Mouse (Mus musculus): ENCODE results near the gene Ackr4. TPM values are rescaled to one million over a fixed set of nuclear protein-coding genes. Genes with fewer than 3 reads are reported as not detected.

Ackr4 gene
- polyA plus RNA-seq, 1 experiment from 2014 or later: 3.4 TPM

- H3K36me3 ChIP-seq: no peaks in the 10 kb centered on the region
- H3K27me3 ChIP-seq (replicated peaks): no peaks in the 10 kb centered on the region
- H3K27ac ChIP-seq: no peak overlapping the region
- ATAC-seq (ENCODE audit: insufficient read depth, low FRiP score, low read depth): no peak
- WGBS: 82% methylated on average over 8 of the region's 8 CpGs
- no peaks in the 10 kb centered on the region for H3K4me1 ChIP-seq
- H3K9ac ChIP-seq: no peak overlapping the region
- H3K4me3 ChIP-seq (replicated peaks): no peak overlapping the region
- no peaks in the 10 kb centered on the region for H3K9me3 ChIP-seq
- H3K4me2 ChIP-seq: no peak overlapping the region
Observed at GRCm38 (mm10) chr9:104144314-104144996, 17.7 kb upstream of the Ackr4 start.

GRCm38 (mm10) chr9:104142805-104143204 is 16.1 kb upstream of the Ackr4 start:
- no peak overlapping the region for H3K27ac ChIP-seq
- H3K4me3 ChIP-seq (replicated peaks): no peak overlapping the region
- 67% methylated on average over 14 of the region's 14 CpGs for WGBS
- no peak for ATAC-seq (ENCODE audit: insufficient read depth, low FRiP score, low read depth)
- H3K4me2 ChIP-seq: no peak overlapping the region
- no peaks in the 10 kb centered on the region for H3K4me1 ChIP-seq
- H3K9ac ChIP-seq: no peak overlapping the region
- no peaks in the 10 kb centered on the region for H3K36me3 ChIP-seq
- H3K27me3 ChIP-seq (replicated peaks): no peaks in the 10 kb centered on the region
- no peaks in the 10 kb centered on the region for H3K9me3 ChIP-seq

GRCm38 (mm10) chr9:104140351-104140750 is 13.6 kb upstream of the Ackr4 start:
- Histone ChIP-seq H3K27ac (no peak overlapping the region), H3K27me3 (replicated peaks) (no peaks in the 10 kb centered on the region), H3K9me3 (no peaks in the 10 kb centered on the region), H3K36me3 (no peaks in the 10 kb centered on the region), H3K4me3 (replicated peaks) (no peak overlapping the region), H3K4me2 (no peak overlapping the region), H3K9ac (no peak overlapping the region), H3K4me1 (no peaks in the 10 kb centered on the region)
- no peak for ATAC-seq (ENCODE audit: insufficient read depth, low FRiP score, low read depth)
- 79% methylated on average over 6 of the region's 6 CpGs for WGBS

GRCm38 (mm10) chr9:104130141-104130755 is 3.5 kb upstream of the Ackr4 start:
- H3K4me3 ChIP-seq (replicated peaks): no peak overlapping the region
- H3K9me3 ChIP-seq: no peaks in the 10 kb centered on the region
- H3K4me1 ChIP-seq: no peaks in the 10 kb centered on the region
- H3K27me3 ChIP-seq (replicated peaks): no peaks in the 10 kb centered on the region
- 66% methylated on average over 9 of the region's 9 CpGs for WGBS
- H3K9ac ChIP-seq: no peak overlapping the region
- peak; percentile 75; the same call in 1 of the 2 replicates for ATAC-seq (ENCODE audit: insufficient read depth, low FRiP score, low read depth)
- no peak overlapping the region for H3K4me2 ChIP-seq
- no peaks in the 10 kb centered on the region for H3K36me3 ChIP-seq
- H3K27ac ChIP-seq: peak overlapping the region; percentile 55

GRCm38 (mm10) chr9:104128110-104128509 is 1.4 kb upstream of the Ackr4 start:
- peaks cover 13% of the 10 kb centered on the region for H3K4me1 ChIP-seq
- no peak overlapping the region for H3K4me2 ChIP-seq
- no peak for ATAC-seq (ENCODE audit: insufficient read depth, low FRiP score, low read depth)
- no peaks in the 10 kb centered on the region for H3K36me3 ChIP-seq
- 62% methylated on average over 2 of the region's 2 CpGs for WGBS
- no peaks in the 10 kb centered on the region for H3K27me3 ChIP-seq (replicated peaks)
- H3K9ac ChIP-seq: no peak overlapping the region
- H3K9me3 ChIP-seq: no peaks in the 10 kb centered on the region
- no peak overlapping the region for H3K4me3 ChIP-seq (replicated peaks)
- H3K27ac ChIP-seq: no peak overlapping the region

GRCm38 (mm10) chr9:104123622-104124021 is 3.1 kb downstream of the Ackr4 start:
- H3K4me1 ChIP-seq: peaks cover 14% of the 10 kb centered on the region
- H3K9ac ChIP-seq: no peak overlapping the region
- no peaks in the 10 kb centered on the region for H3K9me3 ChIP-seq
- H3K27me3 ChIP-seq (replicated peaks): no peaks in the 10 kb centered on the region
- H3K4me2 ChIP-seq: no peak overlapping the region
- no peak overlapping the region for H3K27ac ChIP-seq
- H3K4me3 ChIP-seq (replicated peaks): no peak overlapping the region
- WGBS: 21% methylated on average over 5 of the region's 5 CpGs
- no peaks in the 10 kb centered on the region for H3K36me3 ChIP-seq
- no peak for ATAC-seq (ENCODE audit: insufficient read depth, low FRiP score, low read depth)

- H3K27ac ChIP-seq: peak overlapping the region; percentile 11; the same call in 1 of the 2 replicates
- no peak overlapping the region for H3K4me2 ChIP-seq
- no peak overlapping the region for H3K4me3 ChIP-seq (replicated peaks)
- H3K36me3 ChIP-seq: no peaks in the 10 kb centered on the region
- peaks cover 14% of the 10 kb centered on the region for H3K4me1 ChIP-seq
- WGBS: 70% methylated on average over 5 of the region's 5 CpGs
- H3K9ac ChIP-seq: no peak overlapping the region
- no peaks in the 10 kb centered on the region for H3K27me3 ChIP-seq (replicated peaks)
- ATAC-seq (ENCODE audit: insufficient read depth, low FRiP score, low read depth): no peak
- H3K9me3 ChIP-seq: no peaks in the 10 kb centered on the region
Observed at GRCm38 (mm10) chr9:104123101-104123500, 3.6 kb downstream of the Ackr4 start.

GRCm38 (mm10) chr9:104109151-104109550 is 17.6 kb downstream of the Ackr4 start:
- H3K36me3 ChIP-seq: no peaks in the 10 kb centered on the region
- no peak overlapping the region for H3K4me3 ChIP-seq (replicated peaks)
- H3K4me1 ChIP-seq: no peaks in the 10 kb centered on the region
- H3K27me3 ChIP-seq (replicated peaks): no peaks in the 10 kb centered on the region
- no peak overlapping the region for H3K27ac ChIP-seq
- WGBS: 91% methylated on average over 5 of the region's 5 CpGs
- no peak overlapping the region for H3K4me2 ChIP-seq
- H3K9me3 ChIP-seq: no peaks in the 10 kb centered on the region
- no peak for ATAC-seq (ENCODE audit: insufficient read depth, low FRiP score, low read depth)
- no peak overlapping the region for H3K9ac ChIP-seq

GRCm38 (mm10) chr9:104108571-104109143 is 18.1 kb downstream of the Ackr4 start:
- ATAC-seq (ENCODE audit: insufficient read depth, low FRiP score, low read depth): no peak
- WGBS: 73% methylated on average over 2 of the region's 2 CpGs
- Histone ChIP-seq H3K4me2 (no peak overlapping the region), H3K27ac (no peak overlapping the region), H3K4me1 (no peaks in the 10 kb centered on the region), H3K9me3 (no peaks in the 10 kb centered on the region), H3K4me3 (replicated peaks) (no peak overlapping the region), H3K9ac (no peak overlapping the region), H3K27me3 (replicated peaks) (no peaks in the 10 kb centered on the region), H3K36me3 (no peaks in the 10 kb centered on the region)

GRCm38 (mm10) chr9:104107482-104107881 is 19.3 kb downstream of the Ackr4 start:
- H3K36me3 ChIP-seq: no peaks in the 10 kb centered on the region
- no peak overlapping the region for H3K4me3 ChIP-seq (replicated peaks)
- no peak overlapping the region for H3K4me2 ChIP-seq
- H3K27me3 ChIP-seq (replicated peaks): no peaks in the 10 kb centered on the region
- 55% methylated on average over 6 of the region's 6 CpGs for WGBS
- no peak overlapping the region for H3K27ac ChIP-seq
- no peak for ATAC-seq (ENCODE audit: insufficient read depth, low FRiP score, low read depth)
- no peaks in the 10 kb centered on the region for H3K4me1 ChIP-seq
- no peak overlapping the region for H3K9ac ChIP-seq
- H3K9me3 ChIP-seq: no peaks in the 10 kb centered on the region

GRCm38 (mm10) chr9:104106930-104107329 is 19.8 kb downstream of the Ackr4 start:
- H3K9me3 ChIP-seq: no peaks in the 10 kb centered on the region
- no peak overlapping the region for H3K4me3 ChIP-seq (replicated peaks)
- H3K27ac ChIP-seq: no peak overlapping the region
- no peak overlapping the region for H3K4me2 ChIP-seq
- no peak overlapping the region for H3K9ac ChIP-seq
- ATAC-seq (ENCODE audit: insufficient read depth, low FRiP score, low read depth): no peak
- H3K36me3 ChIP-seq: no peaks in the 10 kb centered on the region
- WGBS: 67% methylated on average over 9 of the region's 9 CpGs
- H3K4me1 ChIP-seq: no peaks in the 10 kb centered on the region
- no peaks in the 10 kb centered on the region for H3K27me3 ChIP-seq (replicated peaks)

GRCm38 (mm10) chr9:104104986-104105385 is 21.7 kb downstream of the Ackr4 start:
- Histone ChIP-seq H3K9ac (no peak overlapping the region), H3K27me3 (replicated peaks) (no peaks in the 10 kb centered on the region), H3K36me3 (no peaks in the 10 kb centered on the region), H3K27ac (no peak overlapping the region), H3K4me3 (replicated peaks) (no peak overlapping the region), H3K4me1 (0 out of 2 replicates have a peak, but pooled peaks cover 3% of the 10 kb centered on the region), H3K9me3 (no peaks in the 10 kb centered on the region), H3K4me2 (no peak overlapping the region)
- 88% methylated on average over 2 of the region's 2 CpGs for WGBS
- no peak for ATAC-seq (ENCODE audit: insufficient read depth, low FRiP score, low read depth)

Measured in stomach, embryonic 15.5 days (tissue).